Mouse (Mus musculus) embryonic stem cell, embryonic (primary cell): Measurements from ENCODE around the gene Fgg.

Experiments
- CTCF ChIA-PET, 4 experiments: fragments of 300-600 bp in 2 of 4; fragments of 350-600 bp in 2 of 4; sonication (Branson Sonifier 250); formaldehyde crosslinking; loops; one replicate each; lab custom pipeline; 2022; ENCODE audit warnings: inconsistent platforms in 2 of 4; lab: Charles Lee
- POLR2A ChIA-PET, 4 experiments: fragments of 300-600 bp in 2 of 4; fragments of 350-600 bp in 2 of 4; sonication (Branson Sonifier 250); formaldehyde crosslinking; loops; one replicate each; lab custom pipeline; 2022; ENCODE audit warnings: antibody characterized with exemption in 4 of 4, inconsistent platforms in 1 of 4; lab: Charles Lee

Fgg gene

GRCm38 (mm10) chr3:83013951-83014350 is 6.4 kb downstream of the Fgg start:
- POLR2A ChIA-PET, result no interaction called here
- CTCF ChIA-PET, result interaction anchor here in 1 of 4 experiments (0.6 kb wide), 1 partner anchor 56 kb away, joined by 3 read pairs; no protein-coding TSS in a partner anchor

GRCm38 (mm10) chr3:83016236-83016635 is 8.7 kb downstream of the Fgg start:
- POLR2A ChIA-PET, result no interaction called here
- CTCF ChIA-PET, result no interaction called here

- CTCF ChIA-PET, result interaction anchor here in 1 of 4 experiments (0.6 to 1.1 kb wide), 2 partner anchors 13 to 90 kb away, joined by 3 to 7 read pairs; partner anchors contain the start of gene Fgg
- POLR2A ChIA-PET, result no interaction called here
Observed at GRCm38 (mm10) chr3:83020387-83020786, 12.9 kb downstream of the Fgg start.

- ChIA-PET POLR2A (no interaction called here), CTCF (interaction anchor here in 1 of 4 experiments (1.1 kb wide), 1 partner anchor 89 kb away, joined by 3 read pairs; no protein-coding TSS in a partner anchor)
Observed at GRCm38 (mm10) chr3:83021176-83021575, 13.7 kb downstream of the Fgg start.

GRCm38 (mm10) chr3:83025036-83025435 is 17.5 kb downstream of the Fgg start:
- ChIA-PET CTCF (interaction anchor here in 1 of 4 experiments (1.3 kb wide), 1 partner anchor 29 kb away, joined by 3 read pairs; no protein-coding TSS in a partner anchor), POLR2A (interaction anchor here in 2 of 4 experiments (0.9 to 2.2 kb wide), 3 partner anchors 9 to 30 kb away, joined by 3 to 5 read pairs (median 4); partner anchors contain the start of gene Plrg1 (in 1 of the 2))

- POLR2A ChIA-PET, result interaction anchor here in 2 of 4 experiments (0.6 to 2.2 kb wide), 5 partner anchors 9 to 240 kb away, joined by 3 to 5 read pairs (median 3); partner anchors contain the start of gene Plrg1 (in 1 of the 2)
- CTCF ChIA-PET, result interaction anchor here in 1 of 4 experiments (1.3 kb wide), 1 partner anchor 28 kb away, joined by 3 read pairs; no protein-coding TSS in a partner anchor
Observed at GRCm38 (mm10) chr3:83025475-83026301, 18.2 kb downstream of the Fgg start, which contains the start of gene Fga. Gene Fga, plus strand, starts transcription at chr3:83026076.

GRCm38 (mm10) chr3:83027546-83028251 is 20.2 kb downstream of the Fgg start:
- ChIA-PET CTCF (interaction anchor here in 1 of 4 experiments (0.6 kb wide), 1 partner anchor 186 kb away, joined by 3 read pairs; no protein-coding TSS in a partner anchor), POLR2A (no interaction called here)

- CTCF ChIA-PET, result interaction anchor here in 2 of 4 experiments (0.8 to 1.6 kb wide), 2 partner anchors 24 to 153 kb away, joined by 3 read pairs; no protein-coding TSS in a partner anchor
- POLR2A ChIA-PET, result interaction anchor here in 3 of 4 experiments (1.0 to 3.3 kb wide), 5 partner anchors 23 to 37 kb away, joined by 3 to 18 read pairs (median 6); partner anchors contain the start of genes Plrg1 (in 2 of the 3) and Fgg (in 1 of the 3)
Observed at GRCm38 (mm10) chr3:83030331-83030730, 22.8 kb downstream of the Fgg start.

GRCm38 (mm10) chr3:83032746-83033308 is 25.3 kb downstream of the Fgg start:
- CTCF ChIA-PET, result interaction anchor here in 1 of 4 experiments (1.1 kb wide), 1 partner anchor 77 kb away, joined by 3 read pairs; no protein-coding TSS in a partner anchor
- POLR2A ChIA-PET, result interaction anchor here in 1 of 4 experiments (0.6 kb wide), 2 partner anchors 163 to 1612 kb away, joined by 3 read pairs; no protein-coding TSS in a partner anchor

GRCm38 (mm10) chr3:83033801-83034200 is 26.3 kb downstream of the Fgg start:
- POLR2A ChIA-PET, result interaction anchor here in 1 of 4 experiments (1.0 to 1.4 kb wide), 2 partner anchors 8 to 21 kb away, joined by 5 read pairs; partner anchors contain the start of gene Fga
- CTCF ChIA-PET, result interaction anchor here in 1 of 4 experiments (1.1 kb wide), 1 partner anchor 76 kb away, joined by 3 read pairs; no protein-coding TSS in a partner anchor

GRCm38 (mm10) chr3:83038865-83039264 is 31.3 kb downstream of the Fgg start:
- POLR2A ChIA-PET, result no interaction called here
- CTCF ChIA-PET, result interaction anchor here in 1 of 4 experiments (1.0 kb wide), 1 partner anchor 15 kb away, joined by 3 read pairs; no protein-coding TSS in a partner anchor

- CTCF ChIA-PET, result no interaction called here
- POLR2A ChIA-PET, result no interaction called here
Observed at GRCm38 (mm10) chr3:83039666-83040065, 32.1 kb downstream of the Fgg start.

GRCm38 (mm10) chr3:83042451-83042850 is 34.9 kb downstream of the Fgg start:
- ChIA-PET POLR2A (interaction anchor here in 1 of 4 experiments (1.5 kb wide), 1 partner anchor 11 kb away, joined by 3 read pairs; no protein-coding TSS in a partner anchor), CTCF (no interaction called here)

GRCm38 (mm10) chr3:83046649-83047048 is 39.1 kb downstream of the Fgg start:
- CTCF ChIA-PET, result no interaction called here

GRCm38 (mm10) chr3:83049680-83050079 is 42.2 kb downstream of the Fgg start, which contains the start of gene Fgb:
Gene Fgb, minus strand, starts transcription at chr3:83049863.
- CTCF ChIA-PET, result no interaction called here
- POLR2A ChIA-PET, result no interaction called here

More at GRCm38 (mm10) chr3:83046649-83047048, 39.1 kb downstream of the Fgg start:
- POLR2A ChIA-PET, result no interaction called here

- ChIA-PET CTCF (no interaction called here), POLR2A (interaction anchor here in 1 of 4 experiments (1.1 kb wide), 1 partner anchor 135 kb away, joined by 3 read pairs; no protein-coding TSS in a partner anchor)
Observed at GRCm38 (mm10) chr3:83050661-83051060, 43.1 kb downstream of the Fgg start.

GRCm38 (mm10) chr3:83052102-83052501 is 44.6 kb downstream of the Fgg start:
- CTCF ChIA-PET, result interaction anchor here in 2 of 4 experiments (0.6 to 4.2 kb wide), 3 partner anchors 45 to 53 kb away, joined by 4 to 29 read pairs (median 5); no protein-coding TSS in a partner anchor
- POLR2A ChIA-PET, result interaction anchor here in 2 of 4 experiments (1.1 to 2.1 kb wide), 4 partner anchors 24 to 136 kb away, joined by 3 to 5 read pairs (median 3); no protein-coding TSS in a partner anchor
